Mouse (Mus musculus) hindbrain, postnatal 0 days (tissue): ENCODE measurements around the gene Fbxo11. TPM values are rescaled to one million over a fixed set of nuclear protein-coding genes. Genes with fewer than 3 reads are reported as not detected.

Experiments used
- ATAC-seq: fragments of 200-750 bp; cut with Nextera tagmentation; 2 replicates; pipeline ENCODE4 v1.8.0; 2017; ENCODE audit warnings: mild to moderate bottlenecking, moderate TSS enrichment, moderate library complexity
- DNase-seq: peaks from one replicate; pipeline ENCODE4 v3.0.0-alpha.2; 2015; ENCODE audit warnings: low spot score
- H3K27ac ChIP-seq: fragments of 300-500 bp; sonication (generic); 2 replicates; pipeline ENCODE4 v1.5.1; 2014; ENCODE audit warnings: mild to moderate bottlenecking
- H3K27me3 ChIP-seq: fragments of 300-500 bp; sonication (generic); 2 replicates; pipeline ENCODE4 v1.6.1; 2014; ENCODE audit warnings: low read length, mixed read lengths; ENCODE audit not compliant: insufficient read depth
- H3K36me3 ChIP-seq: fragments of 300-500 bp; sonication (generic); 2 replicates; pipeline ENCODE4 v1.6.1; 2014; ENCODE audit warnings: low read length, mixed read lengths; ENCODE audit not compliant: insufficient read depth
- H3K4me1 ChIP-seq: fragments of 300-500 bp; sonication (generic); 2 replicates; pipeline ENCODE4 v1.6.1; 2014; ENCODE audit warnings: antibody characterized with exemption, low read length, mixed read lengths; ENCODE audit not compliant: insufficient read depth
- H3K4me2 ChIP-seq: fragments of 300-500 bp; sonication (generic); 2 replicates; pipeline ENCODE4 v1.6.1; 2014; ENCODE audit warnings: low read depth, mild to moderate bottlenecking, low read length, moderate library complexity, mixed read lengths
- H3K4me3 ChIP-seq: fragments of 300-500 bp; sonication (generic); 2 replicates; pipeline ENCODE4 v1.5.1; 2014; ENCODE audit warnings: low read length
- H3K9ac ChIP-seq: fragments of 300-500 bp; sonication (generic); replicated peaks from 2 replicates; pipeline ENCODE4 v1.6.1; 2014; ENCODE audit warnings: mild to moderate bottlenecking, low read length, moderate library complexity, mixed read lengths
- H3K9me3 ChIP-seq: fragments of 300-500 bp; sonication (generic); 2 replicates; pipeline ENCODE4 v1.6.1; 2016; ENCODE audit warnings: low read length, mixed read lengths
- CTCF ChIP-seq: IDR thresholded peaks from 2 replicates; pipeline ENCODE4 v1.5.1; 2016; ENCODE audit warnings: antibody characterized with exemption, control low read depth, low read depth
- WGBS: fragments of 180-500 bp; shearing (Covaris S2); extraction: QIAGEN DNeasy Blood & Tissue Kit; methylation state at CpG from one replicate; pipeline ENCODE4 v1.1.7; 2014; 5-methylcytosine and 5-hydroxymethylcytosine counted together
- polyA plus RNA-seq: library from polyadenylated mRNA; unstranded; fragments of >200 nt; fragmentation: Nextera tagmentation; extraction: Ambion mirVana; gene quantifications from 2 replicates; pipeline ENCODE4 v1.2.1, GENCODE M21; 2015
- total RNA-seq: library from RNA; depleted of rRNA; stranded (reverse); fragments of >200 nt; gene quantifications from 2 replicates; pipeline ENCODE4 v1.2.3, GENCODE M21; 2014; rRNA removed

Gene Fbxo11
- total and polyA plus RNA-seq, 2 experiments from 2014 or later = 23.7 to 39.5 TPM

DNA sequence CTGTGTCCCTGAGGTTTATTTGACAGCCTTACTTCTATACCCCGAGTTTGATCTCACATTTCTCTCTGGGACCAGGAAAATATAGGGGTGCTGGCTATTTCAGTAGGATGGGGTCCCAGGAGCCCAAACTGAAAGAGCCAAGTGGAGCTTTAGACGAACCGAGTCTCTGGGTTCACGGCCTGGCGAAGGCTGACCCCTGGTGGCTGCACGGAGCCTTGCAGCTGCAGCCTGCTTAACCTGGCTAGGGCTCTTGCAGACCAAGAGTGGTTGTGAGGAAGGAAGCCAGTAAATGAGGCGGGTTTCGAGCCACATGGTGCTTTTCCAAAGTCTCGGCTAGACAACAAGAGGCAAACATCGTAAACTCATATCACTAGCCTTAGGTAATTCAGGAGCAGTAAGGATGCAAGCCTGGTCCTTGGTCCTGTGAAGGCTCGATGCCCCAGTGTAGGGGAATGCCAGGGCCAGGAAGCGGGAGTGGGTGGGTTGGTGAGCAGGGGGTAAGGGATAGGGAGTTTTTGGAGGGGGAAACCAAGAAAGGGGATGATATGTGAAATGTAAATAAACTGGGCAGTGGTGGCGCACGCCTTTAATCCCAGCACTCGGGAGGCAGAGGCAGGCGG, 116.0 kb downstream of the Fbxo11 start:
- peak; percentile 99 for TF ChIP-seq CTCF
- H3K27ac ChIP-seq = no peak overlapping the region

More for the DNA sequence above, 116.0 kb downstream of the Fbxo11 start:
- 44% methylated on average over 16 of the region's 16 CpGs for WGBS
- no peaks in the 10 kb centered on the region for H3K36me3 ChIP-seq
- H3K9ac ChIP-seq = no peak overlapping the region
- H3K27me3 ChIP-seq = no peaks in the 10 kb centered on the region
- DNase-seq (peak; percentile 89), ATAC-seq (peak; percentile 83)
- H3K4me2 ChIP-seq = no peak overlapping the region
- H3K4me3 ChIP-seq = no peak overlapping the region
- no peaks in the 10 kb centered on the region for H3K4me1 ChIP-seq
- H3K9me3 ChIP-seq = no peaks in the 10 kb centered on the region

Other genes starting within 250 kb of the Fbxo11 start
- gene Rpl36-ps4, start 144.3 kb downstream of the Fbxo11 start, total RNA-seq = not detected in 2 replicates
- gene Rpl36-ps4, start 144.3 kb downstream of the Fbxo11 start, polyA plus RNA-seq = not detected in 2 replicates
- gene Msh6, start 90.2 kb downstream of the Fbxo11 start, total RNA-seq = 21.1 and 21.5 TPM in 2 replicates
- gene Msh6, start 90.2 kb downstream of the Fbxo11 start, polyA plus RNA-seq = 19.2 and 19.6 TPM in 2 replicates